Mouse (Mus musculus) stomach, postnatal 0 days (tissue): ENCODE measurements at regions not wholly inside any gene's neighbourhood (a gene's known extent, or its start where the extent isn't known, plus 50 kb on each side); places are given as distances from the start of the nearest gene placed in this dataset.
"Not testable (repeated sequence)": the region's sequence is repeated elsewhere in the genome, so short reads cannot be mapped to it uniquely, and the experiment has no call there.

Experiments used
- ATAC-seq: fragments of 200-750 bp; cut with Nextera tagmentation; 2 replicates; pipeline ENCODE4 v1.8.0; 2017; ENCODE audit not compliant: low FRiP score, low TSS enrichment
- DNase-seq: peaks from one replicate; pipeline ENCODE4 v3.0.0-alpha.2; 2016; ENCODE audit warnings: low spot score
- H3K27ac ChIP-seq: fragments of 300-500 bp; sonication (generic); replicated peaks from 2 replicates; pipeline ENCODE4 v1.5.1; 2014; ENCODE audit warnings: mild to moderate bottlenecking, control low read depth
- H3K27me3 ChIP-seq: fragments of 300-500 bp; sonication (generic); 2 replicates; pipeline ENCODE4 v1.6.1; 2014; ENCODE audit warnings: low read length; ENCODE audit not compliant: control insufficient read depth, insufficient read depth
- H3K36me3 ChIP-seq: fragments of 300-500 bp; sonication (generic); 2 replicates; pipeline ENCODE4 v1.6.1; 2014; ENCODE audit warnings: low read length, mixed read lengths; ENCODE audit not compliant: control insufficient read depth, insufficient read depth
- H3K4me1 ChIP-seq: fragments of 300-500 bp; sonication (generic); replicated peaks from 2 replicates; pipeline ENCODE4 v1.6.1; 2014; ENCODE audit warnings: antibody characterized with exemption; ENCODE audit not compliant: control insufficient read depth, insufficient read depth
- H3K4me2 ChIP-seq: fragments of 300-500 bp; sonication (generic); replicated peaks from 2 replicates; pipeline ENCODE4 v1.6.1; 2014; ENCODE audit warnings: low read depth, mild to moderate bottlenecking, control low read depth, moderate library complexity
- H3K4me3 ChIP-seq: fragments of 300-500 bp; sonication (generic); 2 replicates; pipeline ENCODE4 v1.5.1; 2014; ENCODE audit warnings: low read depth, low read length, control low read depth
- H3K9ac ChIP-seq: fragments of 300-500 bp; sonication (generic); 2 replicates; pipeline ENCODE4 v1.6.1; 2014; ENCODE audit warnings: mild to moderate bottlenecking, low read length, control low read depth, mixed read lengths
- H3K9me3 ChIP-seq: fragments of 300-500 bp; sonication (generic); 2 replicates; pipeline ENCODE4 v1.6.1; 2016; ENCODE audit warnings: low read length; ENCODE audit not compliant: control insufficient read depth
- CTCF ChIP-seq: IDR thresholded peaks from 2 replicates; pipeline ENCODE4 v1.5.1; 2016; ENCODE audit warnings: antibody characterized with exemption, low read depth, mild to moderate bottlenecking, moderate library complexity
- EP300 ChIP-seq: optimal IDR thresholded peaks from 2 replicates; pipeline ENCODE3; 2016; ENCODE audit warnings: antibody characterized with exemption
- WGBS: fragments of 180-500 bp; shearing (Covaris S2); extraction: QIAGEN DNeasy Blood & Tissue Kit; methylation state at CpG from one replicate; pipeline ENCODE4 v1.1.7; 2014; 5-methylcytosine and 5-hydroxymethylcytosine counted together

DNA sequence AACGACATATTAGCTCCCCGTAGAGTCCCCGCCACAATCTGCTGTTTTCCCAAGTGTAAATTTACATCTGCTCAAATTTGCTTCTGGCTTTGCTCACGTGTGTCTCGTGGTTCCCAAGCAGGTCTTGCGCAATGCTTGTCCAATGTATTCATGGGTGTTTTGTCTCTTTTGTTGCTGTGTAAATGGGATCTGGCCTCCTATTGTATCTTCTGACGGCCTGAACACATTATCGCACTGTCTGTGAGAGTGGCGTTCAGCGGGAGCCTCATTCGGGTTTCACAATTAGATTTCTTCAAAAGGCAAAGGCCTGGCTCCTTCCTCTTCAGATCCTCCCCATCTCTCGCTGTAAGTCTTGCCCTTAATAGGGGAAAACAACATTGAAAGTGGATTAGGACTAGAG lies 274.5 kb downstream of the Fam19a5 start:
- no peak overlapping the region for H3K9ac ChIP-seq
- no peak overlapping the region for H3K4me3 ChIP-seq
- no peaks in the 10 kb centered on the region for H3K9me3 ChIP-seq
- WGBS, result 69% methylated on average over 12 of the region's 12 CpGs
- H3K27me3 ChIP-seq, result no peaks in the 10 kb centered on the region
- no peaks in the 10 kb centered on the region for H3K4me1 ChIP-seq
- no peaks in the 10 kb centered on the region for H3K36me3 ChIP-seq
- TF ChIP-seq CTCF (no peak), EP300 (no peak)
- no peak for ATAC-seq
- DNase-seq, result no peak
- H3K27ac ChIP-seq, result no peak overlapping the region
- no peak overlapping the region for H3K4me2 ChIP-seq

DNA sequence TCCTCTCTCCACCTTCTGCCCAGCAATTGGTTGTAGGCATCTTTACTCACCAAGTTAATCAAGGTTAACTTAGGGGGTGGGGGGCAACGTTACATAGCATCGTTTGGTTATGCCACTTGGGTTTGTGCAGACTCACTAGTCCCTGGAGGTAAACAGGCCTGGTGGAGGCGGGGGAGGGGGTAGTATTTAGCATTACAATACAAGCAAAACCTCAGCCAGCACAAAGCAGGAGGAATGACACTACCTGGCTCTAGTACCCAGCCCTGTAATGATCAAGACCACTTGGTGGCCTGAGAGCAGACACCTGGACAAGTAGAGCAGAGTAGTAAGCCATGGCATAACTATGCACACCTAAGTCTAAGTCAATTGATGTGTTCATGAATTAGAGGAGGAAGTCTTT lies 298.0 kb downstream of the Fam19a5 start:
- H3K4me1 ChIP-seq, result no peaks in the 10 kb centered on the region
- ATAC-seq (no peak), DNase-seq (no peak)
- H3K27ac ChIP-seq, result no peak overlapping the region
- H3K4me3 ChIP-seq, result no peak overlapping the region
- no peaks in the 10 kb centered on the region for H3K27me3 ChIP-seq
- H3K4me2 ChIP-seq, result no peak overlapping the region
- H3K9ac ChIP-seq, result no peak overlapping the region
- TF ChIP-seq EP300, result no peak
- no peak for TF ChIP-seq CTCF
- WGBS, result 43% methylated on average over 3 of the region's 3 CpGs
- H3K9me3 ChIP-seq, result no peaks in the 10 kb centered on the region
- no peaks in the 10 kb centered on the region for H3K36me3 ChIP-seq

DNA sequence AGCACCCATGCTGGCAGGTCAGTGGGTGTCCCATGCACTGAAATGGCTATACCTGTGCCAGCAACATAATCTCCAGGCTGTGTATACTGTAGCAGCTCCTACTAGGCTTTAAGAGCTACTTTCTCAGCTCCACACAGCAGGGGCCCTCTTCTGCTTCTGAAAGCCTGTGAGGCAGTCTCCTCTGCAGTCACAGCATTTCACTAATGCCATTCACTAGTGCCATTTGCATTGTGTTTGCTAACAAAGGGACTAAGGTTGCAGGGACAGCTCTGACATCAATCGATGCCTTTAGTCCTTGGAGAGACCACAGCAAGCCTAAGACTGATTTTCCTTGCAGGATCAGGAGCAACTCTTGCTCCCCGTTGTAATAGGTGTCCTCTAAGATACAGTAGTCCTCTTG lies 315.0 kb downstream of the Fam19a5 start:
- Histone ChIP-seq H3K9me3 (no peaks in the 10 kb centered on the region), H3K27ac (no peak overlapping the region), H3K9ac (no peak overlapping the region), H3K4me2 (no peak overlapping the region), H3K27me3 (no peaks in the 10 kb centered on the region), H3K4me1 (no peaks in the 10 kb centered on the region), H3K36me3 (no peaks in the 10 kb centered on the region), H3K4me3 (no peak overlapping the region)
- 15% methylated on average over 2 of the region's 2 CpGs for whole genome bisulfite sequencing
- ATAC-seq (no peak), DNase-seq (no peak)
- TF ChIP-seq CTCF (no peak), EP300 (no peak)

DNA sequence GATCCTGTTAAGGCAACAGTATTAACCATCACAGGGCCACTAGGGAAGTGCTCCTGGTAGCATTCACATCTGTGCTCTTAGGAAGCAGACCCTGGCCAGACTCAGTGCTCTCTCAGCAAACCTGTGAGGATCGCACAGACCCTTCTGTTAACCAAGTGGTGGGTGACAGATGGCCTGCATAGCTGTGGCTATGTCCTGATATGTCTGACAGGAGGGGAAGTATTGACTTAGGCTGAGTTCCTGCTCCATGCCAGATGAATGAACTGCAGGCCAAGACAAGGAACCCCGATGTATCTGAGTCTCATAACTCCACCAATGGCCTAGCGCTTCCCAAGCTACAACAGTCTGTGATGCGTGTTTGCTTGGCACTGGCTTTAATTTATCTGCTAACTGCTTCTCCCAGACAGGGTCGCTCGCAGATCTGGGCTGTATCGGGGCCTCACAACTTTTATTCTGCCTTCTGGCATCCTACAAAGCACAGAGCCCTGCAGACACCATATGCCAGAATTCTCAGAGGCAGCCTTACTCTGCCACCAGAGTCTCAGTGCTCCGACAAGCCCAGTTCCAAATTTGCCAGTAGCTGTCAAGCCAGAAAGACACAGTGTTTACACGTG lies 332.3 kb downstream of the Fam19a5 start:
- Histone ChIP-seq H3K9ac (no peak overlapping the region), H3K4me1 (no peaks in the 10 kb centered on the region), H3K27ac (no peak overlapping the region), H3K36me3 (no peaks in the 10 kb centered on the region), H3K4me3 (no peak overlapping the region), H3K4me2 (no peak overlapping the region), H3K9me3 (no peaks in the 10 kb centered on the region), H3K27me3 (no peaks in the 10 kb centered on the region)
- no peak for DNase-seq
- ATAC-seq, result no peak
- 63% methylated on average over 9 of the region's 9 CpGs for WGBS
- no peak for TF ChIP-seq CTCF
- no peak for TF ChIP-seq EP300

DNA sequence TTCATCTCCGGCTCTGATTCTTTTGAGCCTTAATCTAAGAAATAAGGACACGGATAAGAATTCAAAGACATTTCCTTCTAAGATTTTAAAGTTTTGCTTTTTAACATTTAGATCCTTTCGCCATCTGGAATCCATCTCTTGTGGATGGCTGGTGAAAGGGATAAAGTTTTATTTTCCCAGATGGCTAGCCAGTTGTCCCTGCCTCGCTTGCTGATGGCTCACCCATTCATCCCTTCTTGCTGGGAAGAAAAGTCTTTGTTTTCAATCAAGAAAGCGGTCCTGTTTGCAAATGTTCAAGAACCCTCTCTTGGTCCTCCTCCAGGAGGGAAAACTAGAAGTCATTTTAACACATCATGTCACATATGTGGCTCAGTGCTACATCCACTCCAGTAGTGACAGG lies 346.8 kb downstream of the Fam19a5 start:
- no peak for DNase-seq
- 88% methylated on average over 5 of the region's 5 CpGs for WGBS
- ATAC-seq, result no peak
- no peak overlapping the region for H3K9ac ChIP-seq
- no peaks in the 10 kb centered on the region for H3K9me3 ChIP-seq
- no peak overlapping the region for H3K4me3 ChIP-seq
- no peak overlapping the region for H3K27ac ChIP-seq
- no peaks in the 10 kb centered on the region for H3K36me3 ChIP-seq
- H3K27me3 ChIP-seq, result no peaks in the 10 kb centered on the region
- H3K4me1 ChIP-seq, result no peaks in the 10 kb centered on the region
- H3K4me2 ChIP-seq, result no peak overlapping the region
- TF ChIP-seq EP300, result no peak
- TF ChIP-seq CTCF, result no peak

DNA sequence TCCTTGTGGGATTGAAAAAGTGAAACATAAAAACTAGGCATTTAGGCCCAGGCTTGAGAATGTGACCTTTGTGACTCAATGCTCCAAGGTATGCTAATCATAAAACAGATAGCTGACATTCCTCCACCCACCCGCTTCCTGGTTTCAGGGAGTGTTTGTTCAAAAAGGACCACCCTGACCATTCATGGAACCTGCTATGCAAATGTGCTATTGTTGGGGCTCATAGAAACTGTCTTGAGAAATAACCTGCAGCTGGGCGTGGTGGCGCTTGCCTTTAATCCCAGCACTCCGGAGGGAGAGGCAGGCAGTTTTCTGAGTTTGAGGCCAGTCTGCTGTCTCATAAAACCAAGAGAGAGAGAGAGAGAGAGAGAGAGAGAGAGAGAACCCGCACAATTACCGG lies 350.8 kb downstream of the Fam19a5 start:
- ATAC-seq, H3K9ac ChIP-seq, H3K36me3 ChIP-seq, H3K9me3 ChIP-seq, DNase-seq, H3K4me3 ChIP-seq, H3K4me1 ChIP-seq, H3K27me3 ChIP-seq, H3K27ac ChIP-seq, H3K4me2 ChIP-seq: not testable (repeated sequence)
- 73% methylated on average over 6 of the region's 6 CpGs for WGBS
